Mouse (Mus musculus): ENCODE measurements at regions not wholly inside any gene's neighbourhood (a gene's known extent, or its start where the extent isn't known, plus 50 kb on each side); places are given as distances from the start of the nearest gene placed in this dataset.

GRCm38 (mm10) chr4:31012006-31012405 is 951.9 kb upstream of the Map3k7 start:
- no peak for TF ChIP-seq EP300 (optimal IDR thresholded peaks at IDR 0.05)
- TF ChIP-seq CTCF (IDR thresholded peaks at IDR 0.05; ENCODE audit: low read depth), result no peak
